1 mouse cellular context compared by ENCODE assay signal in genomic region chr19:6859971-6860370, GRCm38 (mm10).
TF ChIP-seq lines count a peak whose summit lies in the region.

No protein-coding gene starts in this region.

TF ChIP-seq in CH12.LX, 34 proteins besides CTCF, POLR2A, EP300 and RAD21 (continued from another document):
- TF ChIP-seq MXI1 (IDR thresholded peaks at IDR 0.05; ENCODE audit: low read depth, low read length) (no peak), HCFC1 (IDR thresholded peaks at IDR 0.05; ENCODE audit: low read depth, low read length) (no peak), MAX (IDR thresholded peaks at IDR 0.05; ENCODE audit: low read length) (no peak), USF1 (IDR thresholded peaks at IDR 0.05; ENCODE audit: low read depth, low read length) (no peak), RCOR1 (conservative IDR thresholded peaks at IDR 0.05; ENCODE audit: low read depth, low read length) (no peak)
